Mouse (Mus musculus): ENCODE data around the gene Chd4.

- TF ChIP-seq CTCF (IDR thresholded peaks at IDR 0.05; ENCODE audit: low read depth, low read length) = no peak
- TF ChIP-seq POLR2A (IDR thresholded peaks at IDR 0.05; ENCODE audit: borderline replicate concordance, low read depth, low read length) = no peak
Observed at GRCm38 (mm10) chr6:125139747-125140146, 44.0 kb downstream of the Chd4 start.

All from bone marrow macrophage, adult 2 months (primary cell).